Mouse (Mus musculus): ENCODE measurements around the gene Ccr1l1.
"Not testable (repeated sequence)": the region's sequence is repeated elsewhere in the genome, so short reads cannot be mapped to it uniquely, and the experiment has no call there.

Ccr1l1 gene

DNA sequence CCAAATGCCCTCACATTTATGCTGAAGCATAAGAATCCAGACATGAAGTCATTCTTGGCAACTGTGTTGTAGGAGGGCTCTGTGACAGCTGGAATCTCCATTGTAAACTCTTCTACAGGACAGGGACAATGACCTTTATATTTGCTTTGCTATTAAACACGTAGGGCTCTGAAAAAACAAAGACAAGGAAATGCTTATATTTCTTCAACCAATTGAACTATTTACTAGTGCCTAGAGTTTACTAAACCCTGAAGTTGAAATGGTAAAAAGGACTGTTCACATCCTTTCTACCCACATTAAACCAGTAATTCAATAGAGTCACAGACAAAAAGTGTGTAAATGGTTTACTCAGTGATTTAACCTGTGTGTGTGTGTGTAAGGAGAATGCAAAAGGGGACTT lies at the start of gene Ccr1l1:
Gene Ccr1l1 (minus strand): TSS at position 101 of the 400 bp plus-strand sequence.
- DNase-seq (ENCODE audit: low spot score in 2 of 2), result no peak

GRCm38 (mm10) chr9:124021672-124022071 lies 43.5 kb upstream of the Ccr1l1 start, which contains the start of gene Ccr3:
Gene Ccr3, plus strand, starts transcription at chr9:124021972.
- no peak for DNase-seq (ENCODE audit: low spot score in 2 of 2)

DNA sequence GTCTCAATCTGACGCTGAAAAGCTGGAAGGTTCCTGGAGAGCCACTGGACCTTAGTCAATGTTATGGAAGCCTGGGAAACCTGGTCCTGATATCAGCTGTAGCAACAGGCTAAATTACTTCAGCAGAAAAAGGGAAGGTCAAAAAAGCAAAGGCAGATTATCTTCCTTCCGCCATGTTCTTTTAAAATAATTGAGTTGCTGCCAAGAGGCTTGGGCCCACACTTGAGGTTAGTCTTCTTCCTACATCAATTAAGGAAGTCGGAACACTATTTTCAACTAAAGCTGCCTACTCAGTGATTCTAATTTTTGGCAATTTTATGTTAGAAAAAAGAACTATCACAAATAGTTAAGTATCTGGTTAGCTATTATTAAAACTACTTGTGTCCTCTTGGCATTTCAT lies 41.7 kb upstream of the Ccr1l1 start:
- DNase-seq (ENCODE audit: low spot score in 2 of 2), result peak; percentile 29 to 33

GRCm38 (mm10) chr9:124016048-124016447 lies 37.8 kb upstream of the Ccr1l1 start:
- DNase-seq (ENCODE audit: low spot score in 2 of 2), result no peak

DNA sequence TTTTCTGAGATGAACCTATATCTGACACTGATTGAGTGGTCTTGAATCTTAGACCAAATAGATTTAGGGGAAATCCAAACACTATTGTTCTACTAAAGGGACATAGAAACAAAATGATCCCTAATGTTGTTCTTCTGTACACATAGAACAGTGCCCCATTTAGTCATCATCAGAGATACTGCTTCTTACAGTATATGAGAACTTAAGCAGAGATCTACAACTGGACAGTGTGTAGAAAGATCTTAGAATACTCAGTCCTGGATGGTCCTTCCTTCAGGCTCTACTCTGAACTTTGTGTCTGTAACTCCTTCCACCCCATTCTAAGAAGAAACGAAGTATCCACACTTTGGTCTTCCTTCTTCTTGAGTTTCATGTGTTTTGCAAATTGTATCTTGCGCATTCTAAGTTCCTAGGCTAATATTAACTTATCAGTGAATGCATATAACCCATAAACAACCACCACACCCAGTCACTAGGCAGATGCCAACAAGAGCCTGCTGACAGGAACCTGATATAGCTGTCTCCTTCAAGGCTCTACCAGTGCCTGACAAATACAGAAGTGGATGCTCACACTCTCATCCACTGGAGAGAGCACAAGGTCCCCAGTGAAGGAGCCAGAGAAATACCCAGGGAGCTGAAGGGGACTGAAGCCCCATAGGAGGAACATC lies 36.9 kb upstream of the Ccr1l1 start:
- no peak for DNase-seq (ENCODE audit: low spot score in 2 of 2)

DNA sequence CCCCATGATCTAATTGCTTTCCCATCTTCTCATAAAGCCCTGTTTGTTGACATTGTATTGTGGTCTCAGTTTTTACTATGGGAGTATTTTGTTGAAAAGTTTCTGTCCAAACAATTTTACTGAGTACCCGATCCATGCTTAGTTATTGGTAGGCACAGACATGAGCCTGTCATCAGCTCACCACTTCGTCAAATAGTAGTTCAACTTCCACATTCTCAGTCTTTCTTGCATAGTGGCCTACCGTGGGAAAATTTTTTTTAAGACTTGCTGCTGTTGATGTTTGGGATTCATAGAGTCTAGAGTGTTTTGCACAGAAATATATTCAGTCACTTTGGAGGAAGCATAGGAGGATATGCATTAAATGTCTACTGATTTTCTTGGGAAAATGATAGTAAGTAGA lies 35.1 kb upstream of the Ccr1l1 start:
- no peak for DNase-seq (ENCODE audit: low spot score in 2 of 2)

DNA sequence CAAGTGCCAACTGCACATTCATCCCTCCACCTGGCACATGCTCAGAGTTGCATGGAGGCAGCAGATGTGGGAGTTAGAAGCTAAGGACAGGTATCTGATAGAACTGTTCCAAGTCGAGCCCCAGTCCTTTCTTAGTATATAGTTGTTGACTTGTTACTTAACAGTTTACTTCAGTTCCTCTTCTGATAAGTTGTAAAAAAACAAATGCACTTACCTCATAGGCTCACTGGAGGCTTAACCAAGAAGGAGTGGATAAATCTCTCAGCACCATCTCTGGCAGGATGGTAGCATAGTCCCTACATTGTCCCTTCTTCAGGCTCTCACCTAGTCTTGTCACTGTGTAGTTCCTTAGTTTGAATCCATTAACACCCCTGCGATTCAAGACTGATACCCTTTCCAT lies 34.5 kb upstream of the Ccr1l1 start:
- no peak for DNase-seq (ENCODE audit: low spot score in 2 of 2)

- no peak for DNase-seq (ENCODE audit: low spot score in 2 of 2)
Observed at GRCm38 (mm10) chr9:123999784-124000183, 21.6 kb upstream of the Ccr1l1 start.

DNA sequence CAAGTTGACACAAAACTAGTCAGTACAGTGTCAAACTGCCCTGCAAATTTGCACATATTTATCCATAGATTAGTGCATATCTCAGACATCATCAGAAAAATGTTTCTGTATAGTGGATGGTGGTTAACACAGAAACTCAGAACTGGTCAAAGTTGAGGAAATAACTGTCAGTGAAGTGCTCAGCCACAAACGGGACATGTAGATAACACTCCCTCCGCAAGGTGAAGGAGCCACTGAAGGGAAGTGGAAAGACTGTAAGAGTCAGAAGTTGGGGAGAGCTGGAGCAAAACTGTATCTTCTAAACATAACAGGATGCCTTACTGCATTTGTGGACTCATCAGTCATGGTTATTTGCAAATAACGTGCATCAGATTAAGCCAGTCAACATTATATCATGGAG lies 19.5 kb upstream of the Ccr1l1 start:
- DNase-seq (ENCODE audit: low spot score in 2 of 2), result no peak

DNA sequence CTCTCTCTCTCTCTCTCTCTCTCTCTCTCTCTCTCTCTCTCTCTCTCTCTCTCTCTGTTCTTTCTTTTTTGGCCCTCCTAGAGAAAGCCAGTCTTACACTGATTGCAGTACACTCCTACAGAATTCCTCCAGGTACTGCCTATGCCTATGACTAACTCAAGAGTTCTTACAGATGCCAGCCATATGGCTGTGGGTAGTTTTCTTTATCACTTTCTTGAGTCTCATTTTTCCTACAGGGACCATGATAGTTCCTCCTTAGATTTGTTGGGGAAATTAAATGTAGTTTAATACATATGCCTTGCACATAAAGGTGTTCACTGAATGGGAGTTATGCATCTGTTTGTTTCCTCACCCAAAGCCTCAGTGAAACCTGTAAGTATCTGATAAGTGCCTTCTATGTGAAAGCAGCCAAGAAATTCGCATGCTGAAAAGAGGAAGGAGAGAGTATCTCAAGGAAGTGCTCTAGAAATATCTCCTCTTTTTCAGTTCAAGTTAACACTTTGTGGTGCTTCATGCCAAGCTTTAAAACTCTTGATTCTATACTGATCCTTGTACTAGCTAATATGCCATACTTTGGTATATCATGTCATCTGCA lies 13.2 kb upstream of the Ccr1l1 start:
- DNase-seq (ENCODE audit: low spot score in 2 of 2), result no peak

- DNase-seq (ENCODE audit: low spot score in 2 of 2), result no peak
Observed at GRCm38 (mm10) chr9:123989671-123990070, 11.5 kb upstream of the Ccr1l1 start.

DNA sequence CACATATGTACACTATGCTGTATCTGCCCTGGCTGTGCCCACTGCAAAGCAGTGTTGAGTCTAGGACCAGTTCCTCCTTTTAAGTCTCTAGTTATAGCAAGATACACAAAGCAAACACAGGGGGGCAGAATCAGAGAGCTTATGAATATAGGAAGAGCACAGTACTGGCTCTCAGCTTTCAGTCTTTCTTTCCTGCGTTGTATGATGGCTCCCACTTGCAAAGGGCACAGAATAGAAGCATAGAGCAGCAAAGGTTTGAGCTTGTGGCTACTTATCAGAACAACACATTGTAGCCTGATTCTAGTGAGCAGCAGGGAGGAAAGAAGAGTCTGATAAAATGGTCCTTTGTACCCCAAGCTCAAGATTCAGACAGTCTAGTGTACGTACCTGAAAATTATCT lies 8.0 kb upstream of the Ccr1l1 start:
- peak; percentile 18 to 28 for DNase-seq (ENCODE audit: low spot score in 2 of 2)

DNA sequence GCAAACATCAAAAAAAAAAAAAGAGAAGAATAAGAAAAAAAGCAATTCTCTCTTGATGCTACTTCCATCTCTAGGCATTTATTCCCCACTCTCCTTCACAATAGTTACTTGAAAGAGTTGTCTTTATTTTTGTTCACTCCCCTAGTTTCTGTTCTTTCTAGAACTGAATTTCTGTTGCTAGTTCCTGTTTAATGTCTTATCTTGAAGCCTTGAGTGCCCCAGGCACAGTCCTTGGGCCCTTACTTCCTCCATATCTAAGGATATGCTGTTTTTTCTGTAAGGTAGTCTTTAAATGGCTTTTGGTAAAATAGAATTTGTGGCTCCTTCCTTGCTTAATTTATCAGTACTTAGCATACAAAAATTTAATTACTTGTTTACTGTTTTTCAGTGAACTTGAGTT lies 6.7 kb upstream of the Ccr1l1 start:
- no peak for DNase-seq (ENCODE audit: low spot score in 2 of 2)

- DNase-seq (ENCODE audit: low spot score in 2 of 2), result no peak
Observed at GRCm38 (mm10) chr9:123982720-123983119, 4.5 kb upstream of the Ccr1l1 start.

- DNase-seq (ENCODE audit: low spot score in 2 of 2), result no peak
Observed at GRCm38 (mm10) chr9:123981909-123982308, 3.7 kb upstream of the Ccr1l1 start.

DNA sequence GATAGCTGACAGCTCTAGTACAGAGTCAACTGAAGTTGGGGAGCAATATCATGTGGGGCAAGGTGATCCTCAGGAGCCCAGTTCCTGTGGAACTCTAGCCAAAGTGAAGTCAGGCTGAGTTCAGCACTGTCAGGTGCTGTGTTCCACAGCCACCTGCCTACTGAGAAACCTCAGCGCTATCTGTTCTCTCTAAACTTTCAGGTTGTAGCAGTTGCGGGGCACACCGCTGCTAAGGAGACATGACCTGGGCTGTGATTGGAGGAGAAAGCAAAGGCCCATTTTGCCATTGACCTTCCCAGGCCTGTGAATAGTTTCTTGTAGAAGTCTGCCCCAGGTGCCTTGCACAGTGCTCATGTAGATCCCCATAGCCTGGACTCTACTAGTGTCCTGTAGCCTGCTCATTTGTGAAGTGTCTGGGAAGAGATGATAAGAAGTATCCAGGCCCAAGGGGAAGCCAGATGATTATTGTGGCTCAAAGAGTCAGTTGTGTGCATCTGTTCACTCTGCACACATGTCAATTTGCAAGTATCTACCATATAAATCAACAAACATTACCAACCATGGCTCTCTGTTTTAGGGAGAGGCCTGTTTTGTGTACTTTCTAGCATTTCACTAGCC lies 2.8 kb upstream of the Ccr1l1 start:
- not testable (repeated sequence) for DNase-seq (ENCODE audit: low spot score in 2 of 2)

DNA sequence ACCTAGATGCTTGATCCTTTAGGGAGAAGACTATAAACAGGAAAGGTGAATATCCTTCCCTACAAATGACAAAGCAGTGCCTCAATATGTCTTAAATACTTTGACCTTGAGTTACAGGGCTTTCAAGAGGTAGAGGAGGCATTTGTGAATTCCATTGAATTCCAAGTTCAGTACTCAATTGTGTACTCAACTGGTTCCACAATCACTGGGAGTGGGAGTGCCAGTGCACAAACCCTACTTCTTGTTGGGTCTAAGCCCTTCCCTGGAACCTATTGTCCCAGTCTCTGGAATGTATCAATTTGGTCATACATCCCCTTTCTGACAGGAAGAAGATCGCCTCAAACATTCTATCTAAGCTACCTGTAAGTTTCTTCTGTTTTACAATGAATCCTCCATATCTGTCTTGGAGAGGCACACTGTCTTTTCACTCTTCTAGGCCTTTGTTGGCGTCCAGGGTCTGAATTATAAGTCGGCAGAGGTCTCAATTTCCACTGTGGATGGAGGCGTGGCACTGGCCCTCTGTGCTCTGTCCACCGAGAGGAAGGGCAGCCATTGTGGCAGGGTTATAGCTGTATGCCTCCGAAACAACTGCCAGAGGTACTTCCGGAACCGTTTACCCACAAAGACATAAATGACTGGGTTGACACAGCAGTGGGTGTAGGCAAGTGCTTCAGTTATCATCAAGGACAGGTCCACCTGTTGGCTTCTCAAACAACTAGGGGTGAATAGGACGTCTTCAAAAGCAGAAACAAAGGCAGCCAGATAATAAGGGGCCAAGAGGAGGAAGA lies 1.1 kb downstream of the Ccr1l1 start:
- no peak for DNase-seq (ENCODE audit: low spot score in 2 of 2)

GRCm38 (mm10) chr9:123975630-123976029 lies 2.6 kb downstream of the Ccr1l1 start:
- no peak for DNase-seq (ENCODE audit: low spot score in 2 of 2)

DNA sequence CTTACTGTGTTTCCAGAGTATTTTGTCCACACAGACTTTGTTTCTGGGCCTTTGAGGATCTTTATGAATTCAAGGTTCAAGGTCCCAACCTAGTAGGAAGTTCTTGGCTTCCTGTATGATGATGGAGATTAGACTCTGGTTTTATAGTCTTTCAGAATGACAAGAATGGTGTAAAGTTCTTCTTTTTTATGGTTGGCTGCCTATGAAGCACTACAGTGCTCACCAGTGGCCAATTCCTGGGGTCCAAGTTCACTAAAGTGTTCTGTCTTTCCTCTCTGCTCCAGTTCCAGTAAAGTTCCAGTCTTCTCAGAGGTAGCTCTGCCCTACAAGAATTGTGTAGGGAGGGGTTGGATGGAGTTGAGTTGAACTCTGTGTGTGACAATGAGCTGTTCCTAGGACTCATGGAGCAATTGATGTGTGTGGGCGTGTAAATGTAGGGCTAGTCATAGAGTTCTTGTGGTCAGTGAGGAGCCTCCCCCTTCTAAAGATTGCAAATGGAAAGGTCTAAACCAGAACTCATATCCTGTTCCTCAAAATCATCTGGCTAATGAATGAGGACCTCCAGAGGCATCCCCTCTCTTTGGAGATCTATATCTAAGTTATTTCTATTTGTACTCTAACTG lies 9.8 kb downstream of the Ccr1l1 start, which contains the start of gene Ccr1:
Gene Ccr1 (minus strand): TSS at position 403 of the 623 bp plus-strand sequence.
- DNase-seq (ENCODE audit: low spot score in 2 of 2), result no peak

DNA sequence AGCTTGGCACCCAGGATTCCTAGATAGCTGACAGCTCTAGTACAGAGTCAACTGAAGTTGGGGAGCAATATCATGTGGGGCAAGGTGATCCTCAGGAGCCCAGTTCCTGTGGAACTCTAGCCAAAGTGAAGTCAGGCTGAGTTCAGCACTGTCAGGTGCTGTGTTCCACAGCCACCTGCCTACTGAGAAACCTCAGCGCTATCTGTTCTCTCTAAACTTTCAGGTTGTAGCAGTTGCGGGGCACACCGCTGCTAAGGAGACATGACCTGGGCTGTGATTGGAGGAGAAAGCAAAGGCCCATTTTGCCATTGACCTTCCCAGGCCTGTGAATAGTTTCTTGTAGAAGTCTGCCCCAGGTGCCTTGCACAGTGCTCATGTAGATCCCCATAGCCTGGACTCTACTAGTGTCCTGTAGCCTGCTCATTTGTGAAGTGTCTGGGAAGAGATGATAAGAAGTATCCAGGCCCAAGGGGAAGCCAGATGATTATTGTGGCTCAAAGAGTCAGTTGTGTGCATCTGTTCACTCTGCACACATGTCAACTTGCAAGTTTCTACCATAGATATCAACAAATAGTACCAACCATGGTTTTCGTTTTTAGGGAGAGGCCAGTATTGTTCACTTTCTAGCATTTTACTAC lies 11.2 kb downstream of the Ccr1l1 start:
- DNase-seq (ENCODE audit: low spot score in 2 of 2), result not testable (repeated sequence)

DNA sequence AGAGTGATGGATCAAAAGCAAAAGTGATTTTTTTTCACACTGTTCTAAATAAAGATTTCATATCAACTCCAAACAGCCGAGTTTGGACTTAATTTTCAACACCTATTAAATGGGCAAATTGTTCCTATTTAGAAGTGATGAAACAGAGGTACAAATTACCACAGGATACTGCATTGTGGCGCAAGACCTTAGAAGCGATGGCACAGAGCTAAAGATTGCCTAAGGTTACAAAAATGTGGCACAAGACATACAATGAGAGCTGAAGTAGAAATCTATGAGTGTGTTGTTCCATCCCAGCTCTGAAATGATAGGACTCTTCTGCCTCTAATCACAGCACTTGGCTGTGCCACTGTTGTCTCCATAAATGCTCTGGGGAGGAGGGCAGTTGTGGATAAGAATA lies 13.4 kb downstream of the Ccr1l1 start:
- no peak for DNase-seq (ENCODE audit: low spot score in 2 of 2)
